Mouse (Mus musculus) left cerebral cortex, adult 9 months (tissue): Measurements from ENCODE around the gene Clnk.
"Not testable (repeated sequence)": the region's sequence is repeated elsewhere in the genome, so short reads cannot be mapped to it uniquely, and the experiment has no call there.

ENCODE experiments used
- DNase-seq, 2 experiments: peaks; one replicate each; pipeline ENCODE4 v3.0.0; 2022; ENCODE audit warnings: low spot score in 2 of 2

The Clnk gene

DNA sequence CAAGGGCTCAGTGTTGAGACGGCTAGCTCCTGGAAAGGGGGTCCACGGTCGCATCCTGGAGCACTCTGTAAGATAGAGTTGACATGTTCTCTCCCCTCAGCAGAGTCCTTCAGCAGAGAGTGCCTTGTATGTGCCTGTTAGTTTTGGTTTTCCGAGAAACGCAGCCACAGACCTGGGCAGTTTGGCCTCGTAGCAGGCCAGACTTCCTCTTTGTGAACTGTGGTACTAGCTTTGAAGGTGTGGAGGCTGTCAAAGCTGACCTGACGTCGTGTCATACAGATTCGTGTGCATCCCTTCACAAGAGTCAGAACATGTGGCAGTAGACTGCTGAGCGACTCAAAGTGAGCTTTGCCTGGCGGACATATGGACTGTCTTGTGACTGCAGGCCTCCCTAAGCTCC is at the start of gene Clnk:
Clnk (minus strand) TSS at position 191 of the 400 bp plus-strand sequence.
- no peak for DNase-seq

DNA sequence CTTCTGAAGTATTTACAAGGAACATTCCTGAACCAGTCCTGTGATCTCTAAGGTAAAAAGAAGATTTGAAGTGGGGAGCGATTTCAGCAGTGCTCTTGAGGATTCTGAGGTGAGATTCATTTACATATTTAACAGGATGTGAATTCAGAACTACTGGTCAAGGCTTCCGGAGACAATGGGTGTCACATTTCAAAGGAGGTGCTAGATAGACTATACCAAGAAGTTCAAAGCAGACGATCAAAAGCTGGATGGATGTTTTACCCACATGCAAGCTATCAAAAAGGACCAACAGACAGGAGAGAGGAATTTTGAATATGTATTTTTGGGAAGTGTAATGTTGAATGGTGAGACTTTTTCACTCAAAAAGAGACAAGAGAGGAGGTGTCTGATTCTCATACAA is 28.7 kb upstream of the Clnk start:
- DNase-seq: no peak

DNA sequence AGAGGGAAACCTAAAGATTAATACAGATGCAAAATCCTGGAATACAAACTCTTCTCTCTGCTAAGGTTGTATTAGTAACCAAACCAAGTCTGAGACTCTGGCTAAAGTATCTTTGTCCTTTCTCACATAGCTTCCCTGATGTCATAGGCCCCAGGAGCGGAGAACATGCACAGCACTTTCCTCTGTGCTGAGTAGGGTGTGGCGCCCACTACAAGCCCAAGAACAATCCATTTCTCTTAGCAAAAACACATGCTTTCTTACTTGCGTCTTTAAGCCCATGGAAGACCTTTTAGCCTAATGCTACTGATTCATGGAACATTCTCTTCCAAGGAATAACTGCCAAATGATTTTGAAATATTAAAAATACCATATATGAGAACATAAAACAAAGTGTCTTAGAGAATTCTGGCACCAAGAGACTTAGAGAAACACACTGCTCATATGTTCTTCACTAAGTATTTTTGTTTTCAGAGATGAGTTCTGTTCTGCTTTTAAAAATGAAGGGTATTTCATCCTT is 28.0 kb upstream of the Clnk start:
- no peak for DNase-seq

DNA sequence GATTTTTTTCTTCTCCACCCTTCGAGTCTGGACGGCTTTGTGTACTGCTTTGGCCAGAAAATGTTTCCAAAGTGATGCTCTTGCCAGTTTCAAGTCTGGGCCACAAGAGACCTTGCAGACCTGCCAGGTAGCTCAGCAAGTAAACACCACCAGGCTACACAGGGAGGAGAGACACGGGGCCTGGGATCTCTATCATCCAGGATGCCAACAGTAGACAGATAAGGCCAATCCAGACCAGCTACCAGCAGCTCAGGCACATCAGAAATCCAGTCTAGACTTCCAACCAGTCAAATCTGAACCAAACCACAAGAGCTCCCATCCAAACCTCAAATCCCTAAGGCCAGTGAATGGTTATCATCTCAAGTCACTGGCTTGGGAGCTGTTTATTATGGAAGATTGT is 26.3 kb upstream of the Clnk start:
- no peak for DNase-seq

DNA sequence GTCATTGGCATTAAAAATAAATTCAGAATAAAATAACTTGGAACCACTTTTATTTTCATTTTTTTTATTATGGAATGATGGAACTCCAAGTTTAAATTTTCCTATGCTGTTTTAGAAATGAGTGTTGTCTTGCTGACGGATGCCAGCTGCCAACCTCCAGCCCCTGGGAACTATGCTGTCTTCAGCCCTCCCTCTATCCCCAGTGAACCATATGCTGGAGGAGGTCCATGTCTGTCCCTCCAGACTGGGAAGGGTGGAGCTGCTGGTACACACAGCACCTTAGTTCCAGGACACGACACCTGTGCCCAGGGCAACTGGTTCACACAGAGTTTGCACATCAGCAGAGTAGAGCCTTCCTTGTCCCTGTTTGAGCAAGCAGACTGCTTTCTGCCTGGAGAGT is 22.4 kb upstream of the Clnk start:
- DNase-seq: no peak

DNA sequence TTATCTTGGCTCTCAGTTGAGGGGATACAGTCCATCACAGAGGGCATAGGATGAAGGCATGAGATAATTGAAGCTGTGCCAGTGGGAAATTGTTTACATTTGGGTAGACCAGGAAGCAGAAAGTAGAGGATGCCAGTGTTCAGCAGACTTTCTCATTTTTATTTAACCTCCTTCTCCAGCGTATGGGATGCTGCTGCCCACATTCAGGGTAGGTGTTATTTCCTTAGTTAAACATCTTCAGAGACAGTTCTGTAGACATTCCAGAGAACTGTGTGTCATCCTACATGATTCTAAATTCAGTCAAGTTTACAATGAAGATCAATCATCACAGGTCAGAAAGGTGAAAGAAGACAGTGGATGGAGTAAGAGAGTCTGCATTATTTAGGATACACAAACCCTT is 12.0 kb upstream of the Clnk start:
- no peak for DNase-seq

DNA sequence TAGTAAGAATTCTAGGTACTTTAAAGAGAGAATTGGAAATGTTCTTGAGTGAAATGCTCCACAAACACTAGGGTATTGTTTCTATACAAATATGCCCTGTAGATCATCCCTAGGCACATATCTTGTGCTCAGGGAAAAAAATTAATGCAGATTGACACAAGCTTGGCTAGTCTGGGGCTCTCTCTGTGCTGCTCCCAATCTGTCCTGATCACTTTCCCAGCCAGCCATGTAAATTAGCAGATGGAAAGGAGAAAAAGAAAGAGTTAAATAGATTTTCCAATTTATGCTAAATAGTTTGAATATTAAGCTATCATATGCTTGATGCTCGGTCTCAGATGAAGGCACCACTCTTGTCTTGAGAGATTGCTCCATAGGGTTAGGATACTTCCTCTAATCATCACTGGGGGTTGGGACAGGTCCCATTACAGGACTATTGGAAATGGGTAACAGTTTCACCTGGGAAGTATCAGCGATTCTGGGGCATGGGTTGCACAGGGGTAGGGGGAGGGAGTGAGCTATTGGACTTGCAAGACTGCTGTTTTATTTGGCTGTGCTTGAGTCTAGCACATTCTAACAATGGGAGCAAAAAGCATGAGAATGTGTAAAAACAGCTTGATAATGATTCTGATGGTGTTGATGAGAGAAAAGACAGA is 10.1 kb upstream of the Clnk start:
- no peak for DNase-seq

DNA sequence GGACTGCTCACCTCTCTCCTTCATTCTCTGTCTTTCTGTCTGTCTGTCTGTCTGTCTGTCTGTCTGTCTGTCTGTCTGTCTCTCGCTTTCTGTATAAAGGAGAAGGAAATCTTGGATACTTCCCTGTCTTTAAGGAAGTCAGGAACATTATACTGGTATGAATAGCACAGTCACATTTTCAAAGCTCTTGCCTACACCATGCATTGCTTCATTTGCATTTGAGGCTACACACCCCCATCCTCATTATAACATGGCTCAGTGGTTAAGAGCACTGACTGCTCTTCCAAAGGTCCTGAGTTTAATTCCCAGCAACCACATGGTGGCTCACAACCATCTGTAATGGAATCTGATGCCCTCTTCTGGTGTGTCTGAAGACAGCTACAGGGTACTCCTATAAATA is 6.0 kb upstream of the Clnk start:
- DNase-seq: not testable (repeated sequence)

DNA sequence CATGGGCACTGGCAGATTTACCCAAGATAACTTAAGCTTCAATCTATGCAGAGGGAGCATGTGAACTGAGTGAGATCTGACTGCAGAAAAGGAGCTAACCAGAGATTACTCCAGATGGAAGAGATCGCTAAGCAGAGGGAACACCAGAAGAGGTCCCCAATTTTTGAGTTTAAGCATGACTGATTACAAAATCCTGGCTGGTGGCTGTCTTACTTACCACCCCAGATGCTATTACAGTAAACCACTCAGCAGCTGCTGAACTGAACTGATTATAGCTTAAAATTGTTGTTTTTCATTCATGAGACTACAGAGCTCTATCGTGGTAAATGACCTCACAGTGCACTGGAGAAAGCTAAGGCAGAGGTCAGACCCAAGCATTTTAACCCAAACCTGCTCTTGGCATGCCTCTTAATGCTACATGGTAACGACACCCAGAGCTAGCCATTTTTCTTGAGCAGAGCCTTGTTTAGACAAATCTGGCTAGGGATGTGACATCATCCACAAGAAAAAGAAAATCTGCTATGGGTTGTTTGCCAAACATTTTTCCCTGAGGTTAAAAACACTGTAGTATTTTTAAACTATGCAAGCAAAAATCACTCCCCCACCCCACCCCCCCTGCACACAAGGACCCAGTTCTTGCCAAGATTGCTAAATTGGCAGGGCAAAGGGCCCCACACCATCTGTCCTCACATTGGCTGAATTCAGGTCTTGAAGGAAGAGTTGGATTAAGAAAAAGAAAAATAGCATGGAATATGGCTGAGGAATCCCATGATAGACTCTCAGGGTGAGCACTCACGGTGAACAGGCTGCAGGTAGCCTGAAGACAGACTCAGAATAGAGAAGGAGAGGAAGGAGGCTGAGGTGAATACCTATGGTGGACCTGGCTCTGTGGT is 5.4 kb upstream of the Clnk start:
- peak in 1 of 2 experiments; percentile 18 for DNase-seq

DNA sequence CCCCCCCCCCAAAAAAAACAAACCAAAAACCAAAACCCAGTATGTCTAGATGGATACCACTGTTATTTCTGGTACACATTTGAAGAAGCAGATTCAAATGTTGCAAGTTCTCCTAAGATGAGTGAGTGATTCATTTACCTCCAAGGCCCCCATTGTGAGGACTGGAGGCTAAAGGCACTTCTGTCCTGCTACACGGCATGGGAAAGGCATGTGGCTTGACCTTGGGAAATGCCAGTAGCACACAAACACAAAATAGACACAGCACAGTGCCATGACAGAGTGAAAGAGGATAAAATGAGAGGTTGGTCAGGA is 4.8 kb upstream of the Clnk start:
- no peak for DNase-seq

DNA sequence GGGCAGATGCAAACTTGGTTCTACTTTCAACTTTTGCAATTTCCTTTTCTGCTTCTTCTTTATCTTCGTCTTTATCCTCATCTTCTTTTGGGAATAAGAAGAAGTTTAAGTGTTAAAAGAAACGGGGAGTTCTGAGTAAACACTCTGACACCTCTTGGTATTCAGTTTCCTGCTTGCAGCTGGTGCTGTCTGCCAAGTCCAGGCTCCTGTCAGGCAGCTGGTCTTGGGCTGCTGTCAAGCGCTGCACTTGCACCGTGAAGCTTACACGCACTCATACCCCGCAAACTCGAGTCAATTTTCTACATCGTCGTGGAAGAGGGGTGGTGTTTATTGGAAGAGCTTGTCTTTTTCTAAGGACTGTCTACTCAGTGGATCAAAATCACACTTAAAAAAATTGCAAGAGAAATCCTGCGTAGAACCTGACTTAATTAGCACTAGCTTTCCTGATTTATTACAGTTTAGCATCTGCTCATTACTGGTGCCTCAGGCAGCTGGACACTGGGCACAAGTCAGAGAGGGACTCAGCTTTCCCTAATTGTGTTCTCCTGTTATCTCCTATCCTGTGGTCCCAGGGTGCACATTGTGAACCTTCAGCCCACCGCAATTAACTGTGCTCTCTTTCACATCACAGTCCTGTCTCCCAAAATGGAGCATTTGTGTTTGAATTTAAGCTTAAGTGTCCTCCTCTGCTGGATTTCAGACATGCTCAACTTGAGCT is 3.5 kb upstream of the Clnk start:
- no peak for DNase-seq

DNA sequence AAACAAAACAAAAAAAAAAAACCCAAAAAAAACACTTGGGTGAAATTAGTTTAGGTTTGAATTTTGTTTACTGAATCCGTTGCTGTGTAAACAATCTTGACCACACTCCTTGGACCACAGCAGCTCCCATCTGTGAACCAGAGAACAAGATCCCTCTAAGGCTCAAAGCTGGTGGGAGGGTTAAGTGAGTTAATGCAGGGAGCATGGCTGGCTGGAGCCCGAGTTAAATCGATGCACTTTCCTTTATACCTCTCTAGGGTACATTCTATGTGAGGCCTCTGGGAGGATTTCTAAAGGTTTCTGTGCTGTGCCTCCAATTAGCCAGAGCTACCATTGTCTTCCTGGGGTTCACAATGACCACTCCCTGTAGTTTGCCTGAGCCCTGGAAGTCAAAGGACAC is 1.2 kb downstream of the Clnk start:
- no peak for DNase-seq

DNA sequence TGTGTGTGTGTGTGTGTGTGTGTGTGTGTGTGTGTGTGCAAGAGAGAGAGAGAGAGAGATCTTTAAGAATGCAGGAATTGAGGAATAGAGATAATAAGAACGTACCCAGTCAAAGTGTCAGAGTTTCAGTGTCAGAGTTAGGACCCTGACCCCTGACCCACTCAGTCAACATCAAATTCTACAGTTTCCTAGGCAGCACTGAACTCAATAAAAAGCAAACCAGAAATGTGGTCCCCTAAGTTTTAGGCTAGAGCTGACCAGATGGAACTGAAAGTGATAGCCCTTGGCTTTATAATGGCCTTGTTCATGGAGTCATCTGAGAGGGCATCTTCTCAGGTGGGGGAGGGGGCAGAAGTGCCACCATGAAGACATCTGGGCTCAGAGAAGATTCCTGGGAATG is 1.7 kb downstream of the Clnk start:
- no peak for DNase-seq

DNA sequence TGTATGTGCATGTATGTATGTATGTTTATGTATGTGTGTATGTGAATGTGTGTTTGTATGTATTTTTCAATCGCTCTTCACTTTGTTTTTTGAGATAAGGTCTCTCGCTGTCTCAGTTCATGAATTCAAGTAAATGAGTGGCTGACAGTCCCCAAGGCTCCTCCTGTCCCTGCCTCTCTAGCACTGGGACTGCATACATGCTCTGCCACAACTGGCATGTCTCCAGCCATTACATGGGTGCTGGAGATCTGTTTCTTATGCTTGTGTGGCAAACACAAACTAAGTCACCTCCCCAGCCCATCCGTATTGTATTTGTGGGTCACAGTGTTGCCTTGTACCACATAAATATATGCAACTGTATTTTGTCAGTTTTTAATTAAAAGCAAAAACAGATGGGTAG is 3.7 kb downstream of the Clnk start:
- DNase-seq: no peak

DNA sequence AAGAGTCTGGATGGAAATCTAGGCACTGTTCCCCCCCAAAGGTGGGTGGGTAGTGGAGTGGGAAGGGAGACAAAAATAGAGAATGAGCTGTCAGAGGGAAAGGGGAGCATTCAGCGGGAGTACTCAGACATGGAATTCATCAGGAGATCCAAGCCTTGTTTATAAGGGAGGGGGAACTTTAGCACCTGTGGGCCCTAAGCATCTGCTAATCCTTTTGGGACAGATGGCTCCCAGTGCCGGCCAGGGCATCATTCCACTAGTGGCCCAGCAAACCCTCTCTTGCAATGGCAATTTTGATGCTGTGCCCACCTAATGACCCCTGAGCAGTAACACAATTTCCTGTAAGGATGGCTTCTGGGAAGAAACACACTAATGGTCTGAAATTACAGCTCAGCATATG is 5.0 kb downstream of the Clnk start:
- DNase-seq: peak; percentile 31 to 45

DNA sequence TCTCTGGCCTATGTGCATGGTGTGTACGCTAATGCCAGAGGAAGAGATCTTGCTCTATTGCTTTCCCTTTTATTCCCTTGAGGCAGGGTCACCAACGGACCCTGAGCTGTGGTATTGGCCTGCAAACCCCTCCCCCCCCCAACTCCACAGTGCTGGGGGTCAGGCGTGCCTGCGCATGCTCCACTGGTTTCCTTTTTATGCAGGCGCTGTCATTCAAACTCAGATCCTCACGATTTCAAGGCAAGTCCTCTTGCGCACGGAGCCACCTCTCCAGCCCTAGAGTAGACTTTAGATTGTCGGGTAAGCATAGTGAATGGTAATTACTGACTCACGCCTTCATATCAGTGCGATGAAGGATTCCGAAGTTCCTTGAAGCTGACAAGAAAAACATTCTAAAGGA is 6.1 kb downstream of the Clnk start:
- DNase-seq: no peak

DNA sequence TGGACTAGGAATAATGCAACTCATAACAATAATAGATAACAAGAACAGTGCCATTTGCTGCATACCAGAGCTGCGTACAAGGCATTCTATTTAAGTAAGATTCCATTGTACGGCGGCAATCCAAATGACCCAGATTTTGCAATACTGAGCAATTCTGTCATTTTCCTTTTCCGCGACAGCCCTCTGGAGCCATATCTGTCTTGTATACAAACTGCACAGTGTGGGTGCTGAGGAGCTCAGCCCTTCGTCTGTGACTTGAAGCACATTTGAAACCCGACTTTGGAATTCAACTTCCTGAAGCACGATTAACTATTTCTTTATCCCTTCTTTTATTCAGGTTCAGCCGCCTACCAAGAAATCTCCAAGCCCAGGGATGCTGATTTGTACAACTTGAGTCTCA is 6.6 kb downstream of the Clnk start:
- peak in 1 of 2 experiments; percentile 25 for DNase-seq

DNA sequence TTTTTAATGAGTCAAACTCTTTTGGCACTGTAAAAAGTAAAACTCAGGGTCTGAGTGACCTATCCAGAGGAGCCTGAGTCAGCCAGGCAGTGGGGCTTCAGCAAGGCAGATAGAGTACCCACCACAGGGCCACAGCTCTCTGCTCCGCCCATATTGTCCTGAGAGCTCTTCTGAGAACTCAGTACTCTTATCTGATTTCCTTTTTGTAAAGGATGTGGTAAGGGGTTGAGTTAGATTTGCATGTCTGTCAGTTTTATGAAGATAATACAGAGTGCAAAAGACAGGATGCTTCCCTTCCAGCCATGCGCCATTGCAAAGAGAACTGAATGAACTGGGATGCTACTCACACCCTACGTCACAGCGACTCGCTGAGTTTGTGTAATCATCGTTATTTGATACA is 12.0 kb downstream of the Clnk start:
- no peak for DNase-seq

DNA sequence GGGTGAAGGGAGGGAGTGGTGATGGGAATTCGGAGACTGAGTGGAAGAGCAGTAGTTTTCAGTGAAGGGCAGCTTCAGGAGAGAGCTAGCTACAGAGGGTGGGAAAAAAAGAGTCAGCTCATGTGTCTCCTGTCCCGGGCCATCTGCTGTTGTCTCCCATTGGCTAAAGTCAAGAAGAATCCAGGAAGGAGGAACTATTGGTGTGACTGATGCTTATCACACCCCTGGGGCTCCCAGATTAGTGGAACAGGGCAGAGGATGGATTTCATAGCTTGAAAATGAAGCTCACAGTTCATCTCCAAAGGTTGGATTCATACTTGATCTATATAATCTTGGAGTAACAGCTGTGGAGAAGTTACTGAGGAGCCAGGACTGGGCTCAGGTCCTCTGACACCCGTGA is 13.6 kb downstream of the Clnk start:
- no peak for DNase-seq

DNA sequence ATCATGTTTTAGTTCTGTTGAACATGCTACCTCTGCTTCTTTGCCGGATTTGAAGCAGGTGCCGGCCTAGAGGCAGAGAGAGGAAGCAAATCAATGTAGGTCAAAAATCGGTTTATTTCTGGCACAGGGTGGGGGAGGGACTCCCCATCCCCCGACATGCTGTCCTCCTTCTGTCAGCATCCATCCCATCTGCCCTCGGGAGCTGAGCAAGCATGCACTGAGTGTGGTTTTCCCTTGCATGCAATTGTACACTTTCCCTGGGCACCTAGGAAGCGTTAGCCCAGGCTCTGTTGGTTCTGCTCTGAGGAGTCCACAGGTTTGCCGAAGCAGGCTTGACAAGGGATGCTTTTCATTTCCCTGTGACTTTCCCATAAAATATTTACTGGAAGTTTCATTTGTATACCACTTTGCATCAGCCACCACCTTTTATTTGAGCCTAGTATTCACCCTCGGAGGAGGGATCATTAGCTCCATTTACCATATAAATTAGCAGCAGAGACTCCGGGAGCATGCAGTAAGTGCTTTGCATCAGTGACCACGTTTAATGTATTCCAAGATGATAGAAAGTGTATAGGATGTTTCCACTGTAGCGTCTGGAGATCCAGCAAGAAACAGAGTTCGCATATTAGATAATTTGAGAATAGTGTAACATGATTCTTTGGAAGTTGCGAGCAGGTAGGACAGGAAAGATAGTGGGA is 14.2 kb downstream of the Clnk start:
- DNase-seq: no peak

DNA sequence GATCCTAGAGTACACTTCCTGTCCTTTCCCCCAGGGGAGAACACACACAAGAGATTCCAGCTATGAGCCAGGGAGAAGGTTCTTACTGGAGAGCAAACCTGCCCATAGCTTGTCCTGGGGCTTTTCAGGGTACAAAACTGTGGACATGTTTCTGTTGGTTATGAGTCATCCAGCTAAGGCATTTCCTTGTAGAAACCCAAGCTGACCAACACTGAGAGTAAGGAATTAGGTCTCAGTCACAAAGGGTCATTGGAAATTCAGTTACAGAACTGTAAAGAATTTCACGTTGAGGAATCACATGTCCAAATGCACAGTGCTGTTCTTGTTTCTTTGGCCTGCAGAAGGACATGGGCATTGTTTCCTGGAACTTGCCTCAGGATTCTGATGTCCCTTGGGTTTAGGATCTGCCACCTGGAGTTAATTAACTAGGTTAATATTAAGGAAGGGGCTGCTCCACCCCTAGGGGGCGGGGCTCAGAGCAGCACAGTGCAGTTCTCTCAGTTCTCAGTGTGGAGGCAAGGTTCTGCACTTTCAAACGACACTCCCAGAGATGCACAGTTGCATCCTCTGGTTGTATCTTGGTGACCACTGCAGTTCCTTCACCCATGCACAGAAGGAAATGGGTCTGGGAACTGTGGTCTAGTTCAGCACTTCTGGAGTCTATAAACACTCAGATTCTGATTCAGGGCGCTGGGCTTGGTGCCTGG is 18.4 kb downstream of the Clnk start:
- no peak for DNase-seq
